ENCODE assay signal across 17 mouse cellular contexts in genomic region chr9:64532711-64533242, GRCm38 (mm10).
DNase-seq lines count a peak whose midpoint lies in the region; ATAC-seq and TF ChIP-seq lines count a peak whose summit lies in the region.
"Had no signal": no experiment of that assay in that cellular context is flagged by ENCODE, and none has a peak within 500 bp of the region (broad histone marks: within the 10 kb centered on the region; RNA-seq: fewer than 3 reads in every experiment).

No protein-coding gene starts in this region.

- WGBS in kidney, embryonic 16.5 days, result 36% methylated on average over 4 of the region's 4 CpGs
- WGBS in kidney, embryonic 14.5 days, result 36% methylated on average over 4 of the region's 4 CpGs
- WGBS in liver, embryonic 14.5 days (ENCODE audit: insufficient replicate concordance), result 20% methylated on average over 4 of the region's 4 CpGs
- 37% methylated on average over 4 of the region's 4 CpGs for WGBS in heart, embryonic 10.5 days
- WGBS in forebrain, embryonic 12.5 days, result 46% methylated on average over 4 of the region's 4 CpGs

- H3K4me2 ChIP-seq in kidney, embryonic 16.5 days (replicated peaks; ENCODE audit: low read depth, low read length), result no peak overlapping the region
- no peak overlapping the region for H3K4me2 ChIP-seq in kidney, embryonic 14.5 days (replicated peaks; ENCODE audit: low read depth, low read length)
- H3K4me2 ChIP-seq in liver, embryonic 14.5 days (ENCODE audit: low read depth), result peak overlapping the region; percentile 71
- H3K4me2 ChIP-seq in forebrain, embryonic 12.5 days, result no peak overlapping the region
- H3K4me2 ChIP-seq: lung, embryonic 14.5 days; neural tube, embryonic 12.5 days; stomach, embryonic 15.5 days had no signal

- H3K27me3 ChIP-seq in kidney, embryonic 16.5 days (ENCODE audit: insufficient read depth, low read length), result no peaks in the 10 kb centered on the region
- no peaks in the 10 kb centered on the region; the same call in 1 of the 2 replicates for H3K27me3 ChIP-seq in kidney, embryonic 14.5 days (ENCODE audit: control insufficient read depth, insufficient read depth, low read length)
- no peaks in the 10 kb centered on the region for H3K27me3 ChIP-seq in erythroblast, embryonic 14.5 days (ENCODE audit: control insufficient read depth)
- no peaks in the 10 kb centered on the region for H3K27me3 ChIP-seq in liver, embryonic 14.5 days (ENCODE audit: control insufficient read depth, insufficient read depth, low read length)
- peaks cover 33% of the 10 kb centered on the region; the same call in 1 of the 2 replicates for H3K27me3 ChIP-seq in heart, embryonic 10.5 days (ENCODE audit: insufficient read depth, poor library complexity, severe bottlenecking)
- peaks cover 11% of the 10 kb centered on the region; the same call in 1 of the 2 replicates for H3K27me3 ChIP-seq in forebrain, embryonic 12.5 days
- H3K27me3 ChIP-seq: neural tube, embryonic 12.5 days; stomach, embryonic 15.5 days had no signal

- no peak overlapping the region for H3K27ac ChIP-seq in kidney, embryonic 16.5 days (ENCODE audit: low read length)
- no peak overlapping the region for H3K27ac ChIP-seq in kidney, embryonic 14.5 days (ENCODE audit: low read depth, low read length)
- H3K27ac ChIP-seq in liver, embryonic 14.5 days, result peak overlapping the region; percentile 100
- H3K27ac ChIP-seq in heart, embryonic 10.5 days, result no peak overlapping the region
- H3K27ac ChIP-seq in forebrain, embryonic 12.5 days, result no peak overlapping the region
- H3K27ac ChIP-seq: limb, embryonic 10.5 days; neural tube, embryonic 12.5 days; stomach, embryonic 15.5 days had no signal

- no peak for TF ChIP-seq CTCF in liver, embryonic 14.5 days (IDR thresholded peaks at IDR 0.05; ENCODE audit: low read depth)

- no peaks in the 10 kb centered on the region for H3K9me3 ChIP-seq in kidney, embryonic 16.5 days (ENCODE audit: low read length)
- no peaks in the 10 kb centered on the region for H3K9me3 ChIP-seq in kidney, embryonic 14.5 days (ENCODE audit: control insufficient read depth, low read length)
- no peaks in the 10 kb centered on the region for H3K9me3 ChIP-seq in erythroblast, embryonic 14.5 days (ENCODE audit: control insufficient read depth, low read length)
- no peaks in the 10 kb centered on the region for H3K9me3 ChIP-seq in liver, embryonic 14.5 days (ENCODE audit: control insufficient read depth, low read length)
- no peaks in the 10 kb centered on the region for H3K9me3 ChIP-seq in heart, embryonic 10.5 days
- H3K9me3 ChIP-seq in forebrain, embryonic 12.5 days, result no peaks in the 10 kb centered on the region
- H3K9me3 ChIP-seq: limb, embryonic 10.5 days; neural tube, embryonic 12.5 days; stomach, embryonic 15.5 days had no signal

- no peaks in the 10 kb centered on the region for H3K36me3 ChIP-seq in kidney, embryonic 16.5 days (ENCODE audit: insufficient read depth, low read length)
- no peaks in the 10 kb centered on the region for H3K36me3 ChIP-seq in kidney, embryonic 14.5 days (ENCODE audit: control insufficient read depth, insufficient read depth, low read length)
- peaks cover 16% of the 10 kb centered on the region; the same call in 1 of the 2 replicates for H3K36me3 ChIP-seq in erythroblast, embryonic 14.5 days (ENCODE audit: control insufficient read depth)
- H3K36me3 ChIP-seq in liver, embryonic 14.5 days (replicated peaks; ENCODE audit: control insufficient read depth, insufficient read depth, low read depth), result no peaks in the 10 kb centered on the region
- H3K36me3 ChIP-seq in heart, embryonic 10.5 days, result no peaks in the 10 kb centered on the region
- no peaks in the 10 kb centered on the region for H3K36me3 ChIP-seq in forebrain, embryonic 12.5 days (replicated peaks)
- H3K36me3 ChIP-seq: limb, embryonic 10.5 days; neural tube, embryonic 12.5 days; stomach, embryonic 15.5 days had no signal

- TF ChIP-seq EP300 in liver, embryonic 14.5 days (IDR thresholded peaks at IDR 0.05; ENCODE audit: low read depth), result 0 out of 2 replicates have a peak, but pooled peaks have one; percentile 31

- H3K9ac ChIP-seq in kidney, embryonic 16.5 days (replicated peaks; ENCODE audit: low read length), result no peak overlapping the region
- H3K9ac ChIP-seq in kidney, embryonic 14.5 days (ENCODE audit: low read depth, low read length), result no peak overlapping the region
- no peak overlapping the region for H3K9ac ChIP-seq in liver, embryonic 14.5 days (replicated peaks)
- no peak overlapping the region for H3K9ac ChIP-seq in forebrain, embryonic 12.5 days
- H3K9ac ChIP-seq: forebrain, postnatal 0 days; lung, embryonic 14.5 days; neural tube, embryonic 12.5 days; stomach, embryonic 15.5 days had no signal

- H3K4me3 ChIP-seq in kidney, embryonic 16.5 days (ENCODE audit: low read length), result no peak overlapping the region
- no peak overlapping the region for H3K4me3 ChIP-seq in kidney, embryonic 14.5 days (ENCODE audit: low read length)
- peak overlapping the region; percentile 30 for H3K4me3 ChIP-seq in erythroblast, embryonic 14.5 days (replicated peaks)
- H3K4me3 ChIP-seq in liver, embryonic 14.5 days (ENCODE audit: insufficient read depth in 1 of 2, low read depth in 2 of 2, low read length in 2 of 2), result no peak overlapping the region
- no peak overlapping the region for H3K4me3 ChIP-seq in heart, embryonic 10.5 days
- H3K4me3 ChIP-seq in forebrain, embryonic 12.5 days (replicated peaks), result no peak overlapping the region
- H3K4me3 ChIP-seq: limb, embryonic 10.5 days; neural tube, embryonic 12.5 days; stomach, embryonic 15.5 days had no signal

- peak; percentile 22 for DNase-seq in MEL-GATA-1-ER (ENCODE audit: extremely low read depth, low read depth)
- DNase-seq in liver, embryonic 14.5 days (ENCODE audit: low read depth in 3 of 3, low spot score in 3 of 3), result peak; percentile 61 to 69 (median 66)
- DNase-seq in heart, embryonic 10.5 days (ENCODE audit: low spot score), result no peak
- no peak for DNase-seq in gastrocnemius, adult 18-20 months (ENCODE audit: low spot score)
- DNase-seq: gastrocnemius, postnatal 14 days; heart, postnatal 36 days; layer of hippocampus, postnatal 36 days; lung, embryonic 14.5 days; thymus, postnatal 14 days had no signal

- peaks cover 5% of the 10 kb centered on the region; the same call in 1 of the 2 replicates for H3K4me1 ChIP-seq in kidney, embryonic 16.5 days (ENCODE audit: insufficient read depth, low read length)
- peaks cover 7% of the 10 kb centered on the region; the same call in 1 of the 2 replicates for H3K4me1 ChIP-seq in kidney, embryonic 14.5 days (ENCODE audit: control insufficient read depth, insufficient read depth, low read length)
- H3K4me1 ChIP-seq in erythroblast, embryonic 14.5 days (ENCODE audit: control insufficient read depth), result peaks cover 89% of the 10 kb centered on the region
- H3K4me1 ChIP-seq in liver, embryonic 14.5 days (replicated peaks; ENCODE audit: control insufficient read depth in 2 of 2, insufficient read depth in 2 of 2, low read length in 1 of 2), result peaks cover 56 to 59% of the 10 kb centered on the region in 2 experiments
- H3K4me1 ChIP-seq in heart, embryonic 10.5 days, result peaks cover 9% of the 10 kb centered on the region; the same call in 1 of the 2 replicates
- peaks cover 17% of the 10 kb centered on the region for H3K4me1 ChIP-seq in forebrain, embryonic 12.5 days
- H3K4me1 ChIP-seq: stomach, embryonic 15.5 days had no signal

- 0 out of 2 replicates have a peak, but pooled peaks have one; percentile 35 for ATAC-seq in kidney, embryonic 16.5 days (ENCODE audit: low FRiP score, low TSS enrichment)
- ATAC-seq in kidney, embryonic 14.5 days (ENCODE audit: low FRiP score, low TSS enrichment), result no peak
- ATAC-seq in liver, embryonic 14.5 days (ENCODE audit: insufficient read depth), result peak; percentile 13; the same call in 1 of the 2 replicates
- no peak for ATAC-seq in forebrain, embryonic 12.5 days (ENCODE audit: low FRiP score)

Comparison
In these comparisons a context has a peak if more than half of its experiments do, and no peak if none do; other contexts are left out.
1. ATAC-seq: peak in kidney, embryonic 16.5 days (single experiment) and liver, embryonic 14.5 days (single experiment); none in kidney, embryonic 14.5 days (single experiment) and forebrain, embryonic 12.5 days (single experiment).
2. DNase-seq: peak in MEL-GATA-1-ER (single experiment) and liver, embryonic 14.5 days (3 of 3); none in heart, embryonic 10.5 days (single experiment) and gastrocnemius, adult 18-20 months (single experiment).